Mouse (Mus musculus) naive thymus-derived CD4-positive, alpha-beta T cell, adult 2 months (primary cell): Measurements from ENCODE around the gene Ddx39b.

Source experiments
- DNase-seq: peaks from one replicate; pipeline ENCODE4 v3.0.0-alpha.2; 2011; ENCODE audit warnings: low read depth

Ddx39b gene

GRCm38 (mm10) chr17:35244999-35245398, 3.5 kb downstream of the Ddx39b start:
- DNase-seq: no peak

- peak; percentile 84 for DNase-seq
These were observed 4.4 kb downstream of the Ddx39b start for GRCm38 (mm10) chr17:35245731-35246623.

GRCm38 (mm10) chr17:35247144-35247543, 5.6 kb downstream of the Ddx39b start:
- no peak for DNase-seq

- no peak for DNase-seq
These were observed 7.4 kb downstream of the Ddx39b start for GRCm38 (mm10) chr17:35248986-35249385.

- DNase-seq: no peak
These were observed 8.1 kb downstream of the Ddx39b start for GRCm38 (mm10) chr17:35249451-35250197.

GRCm38 (mm10) chr17:35250348-35251120, 9.0 kb downstream of the Ddx39b start:
- DNase-seq: no peak

GRCm38 (mm10) chr17:35251162-35251719, 9.7 kb downstream of the Ddx39b start:
- DNase-seq: no peak

GRCm38 (mm10) chr17:35251981-35252380, 10.4 kb downstream of the Ddx39b start:
- DNase-seq: no peak

- DNase-seq: no peak
These were observed 11.2 kb downstream of the Ddx39b start for GRCm38 (mm10) chr17:35252619-35253292.

- DNase-seq: no peak
These were observed 11.9 kb downstream of the Ddx39b start for GRCm38 (mm10) chr17:35253293-35254093.

- DNase-seq: peak; percentile 84
These were observed 12.9 kb downstream of the Ddx39b start for GRCm38 (mm10) chr17:35254241-35255098.

GRCm38 (mm10) chr17:35255301-35255700, 13.8 kb downstream of the Ddx39b start:
- no peak for DNase-seq

GRCm38 (mm10) chr17:35255704-35256103, 14.2 kb downstream of the Ddx39b start:
- no peak for DNase-seq

GRCm38 (mm10) chr17:35257378-35257777, 15.8 kb downstream of the Ddx39b start:
- DNase-seq: peak; percentile 54

- peak; percentile 97 for DNase-seq
These were observed 16.4 kb downstream of the Ddx39b start for GRCm38 (mm10) chr17:35257824-35258491.

GRCm38 (mm10) chr17:35258492-35259478, 17.2 kb downstream of the Ddx39b start:
- peak; percentile 83 for DNase-seq

GRCm38 (mm10) chr17:35259621-35260020, 18.1 kb downstream of the Ddx39b start:
- no peak for DNase-seq

GRCm38 (mm10) chr17:35261651-35262050, 20.1 kb downstream of the Ddx39b start:
- peak; percentile 13 for DNase-seq
